Mouse (Mus musculus) myocyte (in vitro differentiated cells): ENCODE results near the gene Hs6st2.

Experiments used
- CEBPB ChIP-seq: IDR thresholded peaks from 2 replicates; pipeline ENCODE4 v1.6.1; 2011; ENCODE audit warnings: mild to moderate bottlenecking, moderate library complexity; ENCODE audit not compliant: poor library complexity, insufficient read depth, severe bottlenecking
- MAX ChIP-seq: IDR thresholded peaks from one replicate; pipeline ENCODE4 v1.6.1; 2011; ENCODE audit warnings: low read depth, mild to moderate bottlenecking, control low read depth
- POLR2A ChIP-seq: IDR thresholded peaks from one replicate; pipeline ENCODE4 v1.6.1; 2011; ENCODE audit warnings: low read depth, mild to moderate bottlenecking, control low read depth, moderate library complexity; ENCODE audit not compliant: insufficient read length
- POLR2AphosphoS2 ChIP-seq: IDR thresholded peaks from one replicate; pipeline ENCODE4 v1.6.1; 2011; ENCODE audit warnings: low read depth, control low read depth; ENCODE audit not compliant: insufficient read length
- REST ChIP-seq: IDR thresholded peaks from one replicate; pipeline ENCODE4 v1.6.1; 2011; ENCODE audit warnings: mild to moderate bottlenecking, control low read depth, moderate library complexity; ENCODE audit not compliant: insufficient read depth, insufficient read length
- SRF ChIP-seq: IDR thresholded peaks from one replicate; pipeline ENCODE4 v1.6.1; 2011; ENCODE audit warnings: low read depth; ENCODE audit not compliant: control insufficient read depth, insufficient read length
- TCF12 ChIP-seq: IDR thresholded peaks from one replicate; pipeline ENCODE4 v1.6.1; 2011; ENCODE audit warnings: mild to moderate bottlenecking, control low read depth; ENCODE audit not compliant: poor library complexity, insufficient read depth, severe bottlenecking
- TCF3 ChIP-seq: IDR thresholded peaks from one replicate; pipeline ENCODE4 v1.6.1; 2011; ENCODE audit warnings: low read depth, control low read depth; ENCODE audit not compliant: insufficient read length
- USF1 ChIP-seq: IDR thresholded peaks from one replicate; pipeline ENCODE4 v1.6.1; 2011; ENCODE audit warnings: low read depth, mild to moderate bottlenecking, control low read depth, moderate library complexity

DNA sequence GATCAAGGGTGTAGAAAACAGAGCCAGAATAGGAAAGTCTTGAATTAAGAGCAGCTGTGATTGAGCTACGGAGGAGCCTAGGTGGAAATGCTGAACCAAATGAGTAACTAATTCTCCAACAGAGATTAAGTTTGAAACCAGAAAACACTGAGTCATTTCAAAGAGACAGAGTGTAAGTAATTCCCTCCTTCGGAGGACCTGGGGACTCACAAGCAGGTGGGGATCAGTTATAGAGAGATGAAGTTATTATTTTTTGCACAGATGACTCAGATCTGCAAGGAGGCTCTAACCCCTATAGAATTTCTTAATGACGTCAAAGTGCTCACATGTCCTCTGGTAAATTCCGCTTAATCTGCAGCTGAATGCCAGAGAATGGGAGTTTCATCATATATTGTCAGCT, 21.2 kb upstream of the Hs6st2 start:
- TF ChIP-seq POLR2AphosphoS2 (no peak), MAX (no peak), POLR2A (no peak), CEBPB (no peak), TCF3 (no peak), REST (no peak), TCF12 (no peak), USF1 (no peak), SRF (no peak)
